Mouse (Mus musculus) layer of hippocampus, adult 2 months (tissue): ENCODE data around the gene Crlf1. TPM values are rescaled to one million over a fixed set of nuclear protein-coding genes. Genes with fewer than 3 reads are reported as not detected.
A peak's percentile ranks its signal among the peaks of the same experiment; 100 is the strongest.

Source experiments
- DNase-seq, 2 experiments: peaks; one replicate each; pipeline ENCODE4 v3.0.0; 2022; ENCODE audit warnings: low spot score in 2 of 2
- H3K27ac ChIP-seq: fragments of 200-600 bp; 2 replicates; pipeline ENCODE4 v1.8.1; 2022
- H3K4me3 ChIP-seq: fragments of 200-600 bp; 2 replicates; pipeline ENCODE4 v1.8.1; 2022; ENCODE audit warnings: mild to moderate bottlenecking
- CTCF ChIP-seq: fragments of 200-600 bp; conservative IDR thresholded peaks from 2 replicates; pipeline ENCODE4 v1.8.1; 2022; ENCODE audit warnings: antibody characterized with exemption, mild to moderate bottlenecking, moderate library complexity
- total RNA-seq, 2 experiments: library from RNA; stranded (reverse); gene quantifications; 2 replicates each; pipeline ENCODE4 v1.2.3; 2021

Gene Crlf1
- total RNA-seq, 2 experiments from 2014 or later: 44.5 to 47.1 TPM

- peak within 1 kb of the TSS; percentile 97 for H3K27ac ChIP-seq
- peak within 1 kb of the TSS; percentile 97 for H3K4me3 ChIP-seq
- no peak for TF ChIP-seq CTCF
- DNase-seq: peak; percentile 91 to 94
Measured at GRCm38 (mm10) chr8:70476333-70477268, 16.4 kb upstream of the Crlf1 start, which contains the start of gene Klhl26. Gene Klhl26, minus strand, starts transcription at chr8:70476968.

- Histone ChIP-seq H3K27ac (no peak overlapping the region), H3K4me3 (peak overlapping the region; percentile 97)
- no peak for DNase-seq
- no peak for TF ChIP-seq CTCF
Measured at GRCm38 (mm10) chr8:70477269-70477982, 15.5 kb upstream of the Crlf1 start.

- peak; percentile 27; the same call in 1 of the 2 replicates for TF ChIP-seq CTCF
- Histone ChIP-seq H3K27ac (peak overlapping the region; percentile 91), H3K4me3 (no peak overlapping the region)
- peak; percentile 72 to 90 for DNase-seq
Measured at GRCm38 (mm10) chr8:70481908-70482307, 11.1 kb upstream of the Crlf1 start.

GRCm38 (mm10) chr8:70482943-70483342 lies 10.0 kb upstream of the Crlf1 start:
- Histone ChIP-seq H3K4me3 (no peak overlapping the region), H3K27ac (peak overlapping the region; percentile 91; the same call in 1 of the 2 replicates)
- no peak for DNase-seq
- TF ChIP-seq CTCF: no peak

- H3K4me3 ChIP-seq: peak overlapping the region; percentile 81
- TF ChIP-seq CTCF: no peak
- no peak for DNase-seq
- H3K27ac ChIP-seq: peak overlapping the region; percentile 97
Measured at GRCm38 (mm10) chr8:70486191-70486681, 6.7 kb upstream of the Crlf1 start.

GRCm38 (mm10) chr8:70486941-70487520 lies 5.9 kb upstream of the Crlf1 start, which contains the start of gene Tmem59l:
Gene Tmem59l, minus strand, starts transcription at chr8:70487358.
- Histone ChIP-seq H3K27ac (peak within 1 kb of the TSS; percentile 97), H3K4me3 (peak within 1 kb of the TSS; percentile 81)
- TF ChIP-seq CTCF: no peak
- DNase-seq: peak; percentile 51 to 60

GRCm38 (mm10) chr8:70487993-70488796 lies 4.8 kb upstream of the Crlf1 start:
- TF ChIP-seq CTCF: no peak
- H3K4me3 ChIP-seq: peak overlapping the region; percentile 43
- DNase-seq: no peak
- peak overlapping the region; percentile 28 for H3K27ac ChIP-seq

- no peak for DNase-seq
- peak overlapping the region; percentile 28 for H3K4me3 ChIP-seq
- H3K27ac ChIP-seq: no peak overlapping the region
- TF ChIP-seq CTCF: no peak
Measured at GRCm38 (mm10) chr8:70488931-70489470, 4.0 kb upstream of the Crlf1 start.

- no peak overlapping the region for H3K27ac ChIP-seq
- peak overlapping the region; percentile 28 for H3K4me3 ChIP-seq
- TF ChIP-seq CTCF: no peak
- DNase-seq: no peak
Measured at GRCm38 (mm10) chr8:70489576-70489975, 3.4 kb upstream of the Crlf1 start.

GRCm38 (mm10) chr8:70490061-70490879 lies 2.7 kb upstream of the Crlf1 start:
- H3K27ac ChIP-seq: no peak overlapping the region
- H3K4me3 ChIP-seq: no peak overlapping the region
- no peak for TF ChIP-seq CTCF
- DNase-seq: no peak
